Mouse (Mus musculus) C2C12 (cell line): ENCODE data around the gene Nuak2. TPM values are rescaled to one million over a fixed set of nuclear protein-coding genes. Genes with fewer than 3 reads are reported as not detected.

Experiments used
- H3K27me3 ChIP-seq: one replicate; pipeline ENCODE4 v1.6.1; 2011; ENCODE audit not compliant: control insufficient read depth, insufficient read depth, insufficient read length
- H3K36me3 ChIP-seq: one replicate; pipeline ENCODE4 v1.6.1; 2011; ENCODE audit not compliant: control insufficient read depth, insufficient read depth
- H3K4me3 ChIP-seq: one replicate; pipeline ENCODE4 v1.5.1; 2011; ENCODE audit warnings: mild to moderate bottlenecking, control low read depth; ENCODE audit not compliant: poor library complexity, insufficient read depth, severe bottlenecking
- H3K79me2 ChIP-seq: one replicate; pipeline ENCODE4 v1.6.1; 2011; ENCODE audit not compliant: control insufficient read depth, insufficient read depth
- H3K79me3 ChIP-seq: one replicate; pipeline ENCODE4 v1.6.1; 2011; ENCODE audit warnings: low read depth, control low read depth
- H3ac ChIP-seq: one replicate; pipeline ENCODE3; 2011; ENCODE audit warnings: low read depth; ENCODE audit not compliant: control insufficient read depth, insufficient read length
- CEBPB ChIP-seq: IDR thresholded peaks from one replicate; pipeline ENCODE4 v1.6.1; 2011; ENCODE audit warnings: low read depth, mild to moderate bottlenecking, control low read depth, moderate library complexity
- CTCF ChIP-seq: IDR thresholded peaks from one replicate; pipeline ENCODE4 v1.5.1; 2011; ENCODE audit not compliant: control insufficient read depth, insufficient read depth, insufficient read length
- FOSL1 ChIP-seq: IDR thresholded peaks from one replicate; pipeline ENCODE4 v1.8.0; 2011; ENCODE audit warnings: mild to moderate bottlenecking, low read length; ENCODE audit not compliant: poor library complexity, insufficient read depth, severe bottlenecking
- MAX ChIP-seq: IDR thresholded peaks from one replicate; pipeline ENCODE4 v1.6.1; 2011; ENCODE audit warnings: mild to moderate bottlenecking, control low read depth
- MYOD1 ChIP-seq: IDR thresholded peaks from one replicate; pipeline ENCODE4 v1.6.1; 2011; ENCODE audit warnings: low read depth; ENCODE audit not compliant: control insufficient read depth, insufficient read length
- MYOG ChIP-seq: IDR thresholded peaks from one replicate; pipeline ENCODE4 v1.6.1; 2011; ENCODE audit not compliant: control insufficient read depth, insufficient read length; ENCODE audit errors: extremely low read depth
- USF1 ChIP-seq: IDR thresholded peaks from one replicate; pipeline ENCODE4 v1.6.1; 2011; ENCODE audit warnings: low read depth, mild to moderate bottlenecking, control low read depth, moderate library complexity
- polyA plus RNA-seq: library from polyadenylated mRNA; unstranded; fragments of >200 nt; fragmentation: generic; extraction: Trizol; gene quantifications from one replicate; pipeline ENCODE4 v1.2.1, GENCODE M21; 2012; ENCODE audit warnings: missing spikeins

Nuak2 gene
- polyA plus RNA-seq, 1 experiment: 11.7 TPM

DNA sequence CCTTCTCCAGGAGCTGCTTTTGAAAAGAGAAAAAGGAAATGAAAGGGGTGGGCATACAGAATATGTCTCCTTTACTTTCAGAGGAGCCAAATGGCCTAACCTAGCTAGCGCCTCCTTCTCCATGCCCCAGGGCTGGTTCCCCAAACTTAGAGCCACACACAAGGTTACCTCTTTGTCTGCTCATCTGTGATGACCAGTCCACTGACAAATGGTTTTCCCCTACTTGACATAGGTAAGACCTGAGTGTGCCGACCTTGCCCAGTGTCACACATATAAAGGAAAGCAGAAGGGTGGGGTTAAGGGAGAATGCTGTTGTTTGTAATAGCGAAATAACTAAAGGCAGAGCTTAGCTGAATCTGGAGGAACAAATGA is 58.9 kb downstream of the Nuak2 start:
- H3K36me3 ChIP-seq: peaks cover 13% of the 10 kb centered on the region
- H3K79me2 ChIP-seq: no peaks in the 10 kb centered on the region
- TF ChIP-seq MYOG: no peak
- TF ChIP-seq CTCF: no peak
- no peak for TF ChIP-seq FOSL1
- TF ChIP-seq MYOD1: no peak
- no peak for TF ChIP-seq MAX
- TF ChIP-seq CEBPB: no peak
- TF ChIP-seq USF1: no peak
- H3K4me3 ChIP-seq: no peak overlapping the region
- H3ac ChIP-seq: no peak overlapping the region
- H3K79me3 ChIP-seq: no peaks in the 10 kb centered on the region
- H3K27me3 ChIP-seq: no peaks in the 10 kb centered on the region

GRCm38 (mm10) chr1:132375256-132375655 is 59.3 kb downstream of the Nuak2 start:
- Histone ChIP-seq H3K27me3 (no peaks in the 10 kb centered on the region), H3K79me2 (no peaks in the 10 kb centered on the region), H3K36me3 (peaks cover 16% of the 10 kb centered on the region), H3K4me3 (no peak overlapping the region), H3ac (no peak overlapping the region), H3K79me3 (no peaks in the 10 kb centered on the region)
- TF ChIP-seq MYOG: no peak
- no peak for TF ChIP-seq MYOD1
- TF ChIP-seq CEBPB: no peak
- TF ChIP-seq USF1: no peak
- TF ChIP-seq CTCF: no peak
- no peak for TF ChIP-seq FOSL1
- no peak for TF ChIP-seq MAX

- Histone ChIP-seq H3K27me3 (no peaks in the 10 kb centered on the region), H3K79me2 (no peaks in the 10 kb centered on the region), H3ac (no peak overlapping the region), H3K4me3 (no peak overlapping the region), H3K79me3 (no peaks in the 10 kb centered on the region), H3K36me3 (peaks cover 20% of the 10 kb centered on the region)
- TF ChIP-seq CEBPB: no peak
- TF ChIP-seq MAX: no peak
- no peak for TF ChIP-seq USF1
- no peak for TF ChIP-seq FOSL1
- TF ChIP-seq MYOD1: no peak
- TF ChIP-seq CTCF: no peak
- TF ChIP-seq MYOG: no peak
Measured at GRCm38 (mm10) chr1:132376211-132377054, 60.5 kb downstream of the Nuak2 start.

DNA sequence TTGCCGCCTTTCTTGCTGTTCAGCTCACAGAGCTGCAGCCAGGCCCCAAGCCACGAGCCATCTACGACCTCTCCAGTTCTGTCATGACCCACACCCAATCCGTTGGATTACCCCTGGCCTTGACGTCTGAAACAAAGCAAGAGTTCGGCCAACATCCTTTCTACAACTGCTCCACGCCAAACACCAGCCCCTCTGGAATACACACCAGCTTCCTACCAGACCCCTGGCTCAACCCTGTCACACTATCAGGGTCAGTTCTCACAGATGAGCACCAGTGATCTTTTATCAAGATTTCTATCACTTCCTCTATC is 61.1 kb downstream of the Nuak2 start:
- Histone ChIP-seq H3K79me2 (no peaks in the 10 kb centered on the region), H3K79me3 (no peaks in the 10 kb centered on the region), H3K27me3 (no peaks in the 10 kb centered on the region), H3K36me3 (peaks cover 20% of the 10 kb centered on the region), H3K4me3 (no peak overlapping the region), H3ac (no peak overlapping the region)
- no peak for TF ChIP-seq FOSL1
- no peak for TF ChIP-seq MAX
- no peak for TF ChIP-seq MYOG
- no peak for TF ChIP-seq USF1
- no peak for TF ChIP-seq MYOD1
- TF ChIP-seq CEBPB: no peak
- no peak for TF ChIP-seq CTCF

- no peak for TF ChIP-seq FOSL1
- TF ChIP-seq USF1: no peak
- TF ChIP-seq CEBPB: no peak
- TF ChIP-seq MYOG: no peak
- TF ChIP-seq MAX: no peak
- peaks cover 20% of the 10 kb centered on the region for H3K36me3 ChIP-seq
- no peaks in the 10 kb centered on the region for H3K79me2 ChIP-seq
- H3ac ChIP-seq: no peak overlapping the region
- no peak overlapping the region for H3K4me3 ChIP-seq
- no peaks in the 10 kb centered on the region for H3K27me3 ChIP-seq
- H3K79me3 ChIP-seq: no peaks in the 10 kb centered on the region
Measured at GRCm38 (mm10) chr1:132377811-132378210, 61.9 kb downstream of the Nuak2 start.

DNA sequence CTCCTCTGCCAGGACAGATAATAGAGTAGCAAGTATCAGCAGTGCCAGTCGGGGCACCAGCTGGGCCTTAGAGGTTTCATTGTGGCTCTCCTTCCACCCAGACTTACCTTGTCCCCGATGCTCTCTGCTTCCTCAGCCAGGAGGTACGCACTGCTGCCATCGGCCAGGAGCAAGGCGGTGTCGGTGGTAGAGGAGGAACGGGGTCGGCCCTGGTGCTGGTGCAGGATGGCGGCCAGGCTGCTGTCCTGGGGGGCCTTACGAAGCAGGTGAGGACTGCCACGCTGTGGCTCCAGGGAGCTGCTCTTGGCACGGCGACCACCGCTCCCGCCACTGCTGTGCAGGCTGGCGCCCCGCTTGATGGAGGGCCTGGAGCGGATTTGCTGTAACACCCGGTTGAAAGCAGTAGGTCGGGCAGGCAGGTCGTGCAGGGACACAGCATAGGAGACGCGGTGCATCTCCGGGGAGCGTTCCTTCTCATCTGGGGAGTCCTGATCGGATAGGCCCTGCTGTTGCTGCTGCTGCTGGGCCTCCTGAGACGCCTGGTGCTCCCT is 64.7 kb downstream of the Nuak2 start:
- H3K79me3 ChIP-seq: no peaks in the 10 kb centered on the region
- no peak overlapping the region for H3K4me3 ChIP-seq
- peaks cover 2% of the 10 kb centered on the region for H3K79me2 ChIP-seq
- peaks cover 20% of the 10 kb centered on the region for H3K36me3 ChIP-seq
- TF ChIP-seq FOSL1 (no peak), CTCF (no peak), MAX (no peak), USF1 (no peak), MYOG (no peak), CEBPB (no peak), MYOD1 (no peak)
- H3ac ChIP-seq: no peak overlapping the region
- no peaks in the 10 kb centered on the region for H3K27me3 ChIP-seq
